Mouse (Mus musculus): ENCODE measurements around the gene Slc26a8. TPM values are rescaled to one million over a fixed set of nuclear protein-coding genes. Genes with fewer than 3 reads are reported as not detected.

Gene Slc26a8
- polyA plus RNA-seq, 1 experiment from 2014 or later = 0.47 TPM

GRCm38 (mm10) chr17:28682311-28683084 is 7.5 kb downstream of the Slc26a8 start:
- no peak for ATAC-seq (replicated peaks; ENCODE audit: extremely low read depth, insufficient read depth, low FRiP score)
- Histone ChIP-seq H3K4me3 (ENCODE audit: low read length) (no peak overlapping the region), H3K36me3 (ENCODE audit: control insufficient read depth, insufficient read depth) (no peaks in the 10 kb centered on the region), H3K27me3 (ENCODE audit: control insufficient read depth, insufficient read depth, low read length) (no peaks in the 10 kb centered on the region), H3K9ac (ENCODE audit: low read length) (no peak overlapping the region), H3K4me1 (ENCODE audit: control insufficient read depth, insufficient read depth, low read length) (no peaks in the 10 kb centered on the region), H3K9me3 (replicated peaks; ENCODE audit: control insufficient read depth, low read length) (no peaks in the 10 kb centered on the region; the same call in 1 of the 2 replicates), H3K4me2 (ENCODE audit: low read depth, low read length) (no peak overlapping the region), H3K27ac (ENCODE audit: low read length) (no peak overlapping the region)
- 81% methylated on average over 13 of the region's 13 CpGs for WGBS

GRCm38 (mm10) chr17:28659564-28659963 is 30.5 kb downstream of the Slc26a8 start:
- ATAC-seq (replicated peaks; ENCODE audit: extremely low read depth, insufficient read depth, low FRiP score) = no peak
- no peak overlapping the region for H3K9ac ChIP-seq (ENCODE audit: low read length)

DNA sequence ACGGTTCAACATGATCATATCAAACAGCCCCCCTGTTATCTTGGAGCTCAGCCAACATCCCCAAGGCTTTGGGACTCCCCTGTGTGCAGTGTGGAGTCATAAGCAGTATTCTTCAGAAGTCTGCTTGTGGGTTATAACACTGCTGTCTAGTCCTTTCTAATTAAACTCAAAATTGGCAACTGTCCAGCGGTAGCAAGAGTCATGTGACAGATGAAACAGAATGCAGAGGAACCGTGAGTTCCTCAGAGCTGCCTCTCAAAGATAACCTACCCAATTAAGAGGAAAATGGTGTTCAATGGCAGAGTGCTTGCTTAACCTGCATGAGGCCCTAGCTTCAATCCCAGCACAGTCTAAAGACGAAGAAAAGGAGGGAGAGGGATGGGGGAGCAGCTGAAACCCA is 32.1 kb downstream of the Slc26a8 start:
- no peak overlapping the region for H3K4me2 ChIP-seq (ENCODE audit: low read depth, low read length)
- H3K36me3 ChIP-seq (ENCODE audit: control insufficient read depth, insufficient read depth) = no peaks in the 10 kb centered on the region
- H3K4me1 ChIP-seq (ENCODE audit: control insufficient read depth, insufficient read depth, low read length) = peaks cover 4% of the 10 kb centered on the region; the same call in 1 of the 2 replicates
- H3K9ac ChIP-seq (ENCODE audit: low read length) = no peak overlapping the region
- 21% methylated on average over 4 of the region's 4 CpGs for WGBS
- no peaks in the 10 kb centered on the region for H3K9me3 ChIP-seq (replicated peaks; ENCODE audit: control insufficient read depth, low read length)
- H3K27me3 ChIP-seq (ENCODE audit: control insufficient read depth, insufficient read depth, low read length) = peaks cover 2% of the 10 kb centered on the region; the same call in 1 of the 2 replicates
- H3K4me3 ChIP-seq (ENCODE audit: low read length) = no peak overlapping the region
- ATAC-seq (replicated peaks; ENCODE audit: extremely low read depth, insufficient read depth, low FRiP score) = no peak
- H3K27ac ChIP-seq (ENCODE audit: low read length) = no peak overlapping the region

More at GRCm38 (mm10) chr17:28659564-28659963, 30.5 kb downstream of the Slc26a8 start:
- Histone ChIP-seq H3K36me3 (ENCODE audit: control insufficient read depth, insufficient read depth) (no peaks in the 10 kb centered on the region), H3K4me2 (ENCODE audit: low read depth, low read length) (no peak overlapping the region), H3K4me1 (ENCODE audit: control insufficient read depth, insufficient read depth, low read length) (peaks cover 4% of the 10 kb centered on the region; the same call in 1 of the 2 replicates), H3K4me3 (ENCODE audit: low read length) (no peak overlapping the region), H3K9me3 (replicated peaks; ENCODE audit: control insufficient read depth, low read length) (no peaks in the 10 kb centered on the region), H3K27me3 (ENCODE audit: control insufficient read depth, insufficient read depth, low read length) (peaks cover 2% of the 10 kb centered on the region; the same call in 1 of the 2 replicates), H3K27ac (ENCODE audit: low read length) (no peak overlapping the region)
- WGBS = 51% methylated on average over 6 of the region's 6 CpGs

DNA sequence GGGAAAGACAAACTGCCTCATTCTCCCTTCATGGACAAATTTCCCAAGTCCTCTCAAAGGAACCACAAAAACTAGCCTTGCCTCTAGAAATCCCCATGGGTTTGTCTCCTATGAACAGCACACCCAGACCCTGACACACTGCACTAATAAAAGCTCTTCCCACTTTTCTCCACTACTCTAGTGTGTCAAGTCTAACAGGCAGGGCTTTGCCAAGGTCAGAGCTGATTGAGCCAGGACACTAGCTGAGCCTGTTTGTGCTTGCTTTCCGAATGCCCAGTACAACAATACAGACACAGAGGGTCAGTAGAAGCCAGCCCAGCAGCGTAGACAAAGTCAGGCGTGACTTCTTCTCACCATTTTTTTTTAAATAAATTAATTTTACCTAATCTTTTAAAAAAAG is 39.8 kb downstream of the Slc26a8 start:
- no peaks in the 10 kb centered on the region for H3K4me1 ChIP-seq (ENCODE audit: control insufficient read depth, insufficient read depth, low read length)
- no peak overlapping the region for H3K9ac ChIP-seq (ENCODE audit: low read length)
- H3K4me2 ChIP-seq (ENCODE audit: low read depth, low read length) = no peak overlapping the region
- peak overlapping the region; percentile 27; the same call in 1 of the 2 replicates for H3K27ac ChIP-seq (ENCODE audit: low read length)
- H3K27me3 ChIP-seq (ENCODE audit: control insufficient read depth, insufficient read depth, low read length) = no peaks in the 10 kb centered on the region; the same call in 1 of the 2 replicates
- 51% methylated on average over 3 of the region's 3 CpGs for WGBS
- ATAC-seq (replicated peaks; ENCODE audit: extremely low read depth, insufficient read depth, low FRiP score) = peak; percentile 45; the same call in 1 of the 2 replicates
- no peaks in the 10 kb centered on the region for H3K9me3 ChIP-seq (replicated peaks; ENCODE audit: control insufficient read depth, low read length)
- H3K36me3 ChIP-seq (ENCODE audit: control insufficient read depth, insufficient read depth) = no peaks in the 10 kb centered on the region
- H3K4me3 ChIP-seq (ENCODE audit: low read length) = no peak overlapping the region

- Histone ChIP-seq H3K4me2 (ENCODE audit: low read depth, low read length) (no peak overlapping the region), H3K4me1 (ENCODE audit: control insufficient read depth, insufficient read depth, low read length) (no peaks in the 10 kb centered on the region), H3K36me3 (ENCODE audit: control insufficient read depth, insufficient read depth) (no peaks in the 10 kb centered on the region), H3K9me3 (replicated peaks; ENCODE audit: control insufficient read depth, low read length) (no peaks in the 10 kb centered on the region), H3K27ac (ENCODE audit: low read length) (no peak overlapping the region), H3K9ac (ENCODE audit: low read length) (no peak overlapping the region), H3K4me3 (ENCODE audit: low read length) (no peak overlapping the region), H3K27me3 (ENCODE audit: control insufficient read depth, insufficient read depth, low read length) (no peaks in the 10 kb centered on the region)
- ATAC-seq (replicated peaks; ENCODE audit: extremely low read depth, insufficient read depth, low FRiP score) = no peak
- 43% methylated on average over 6 of the region's 6 CpGs for WGBS
Observed at GRCm38 (mm10) chr17:28648607-28649370, 41.2 kb downstream of the Slc26a8 start.

- Histone ChIP-seq H3K4me1 (ENCODE audit: control insufficient read depth, insufficient read depth, low read length) (no peaks in the 10 kb centered on the region), H3K9me3 (replicated peaks; ENCODE audit: control insufficient read depth, low read length) (no peaks in the 10 kb centered on the region), H3K36me3 (ENCODE audit: control insufficient read depth, insufficient read depth) (no peaks in the 10 kb centered on the region), H3K27ac (ENCODE audit: low read length) (no peak overlapping the region), H3K27me3 (ENCODE audit: control insufficient read depth, insufficient read depth, low read length) (no peaks in the 10 kb centered on the region), H3K4me3 (ENCODE audit: low read length) (no peak overlapping the region), H3K9ac (ENCODE audit: low read length) (no peak overlapping the region), H3K4me2 (ENCODE audit: low read depth, low read length) (no peak overlapping the region)
- WGBS = 62% methylated on average over 3 of the region's 3 CpGs
- no peak for ATAC-seq (replicated peaks; ENCODE audit: extremely low read depth, insufficient read depth, low FRiP score)
Observed at GRCm38 (mm10) chr17:28646221-28646620, 43.8 kb downstream of the Slc26a8 start.

GRCm38 (mm10) chr17:28644112-28644511 is 45.9 kb downstream of the Slc26a8 start:
- no peak overlapping the region for H3K4me2 ChIP-seq (ENCODE audit: low read depth, low read length)
- H3K4me3 ChIP-seq (ENCODE audit: low read length) = no peak overlapping the region
- H3K27ac ChIP-seq (ENCODE audit: low read length) = no peak overlapping the region
- H3K9me3 ChIP-seq (replicated peaks; ENCODE audit: control insufficient read depth, low read length) = no peaks in the 10 kb centered on the region
- ATAC-seq (replicated peaks; ENCODE audit: extremely low read depth, insufficient read depth, low FRiP score) = no peak
- 43% methylated on average over 4 of the region's 4 CpGs for WGBS
- H3K4me1 ChIP-seq (ENCODE audit: control insufficient read depth, insufficient read depth, low read length) = no peaks in the 10 kb centered on the region
- H3K36me3 ChIP-seq (ENCODE audit: control insufficient read depth, insufficient read depth) = no peaks in the 10 kb centered on the region
- no peaks in the 10 kb centered on the region for H3K27me3 ChIP-seq (ENCODE audit: control insufficient read depth, insufficient read depth, low read length)
- no peak overlapping the region for H3K9ac ChIP-seq (ENCODE audit: low read length)

GRCm38 (mm10) chr17:28643697-28644096 is 46.3 kb downstream of the Slc26a8 start:
- no peaks in the 10 kb centered on the region for H3K36me3 ChIP-seq (ENCODE audit: control insufficient read depth, insufficient read depth)
- 47% methylated on average over 3 of the region's 3 CpGs for WGBS
- ATAC-seq (replicated peaks; ENCODE audit: extremely low read depth, insufficient read depth, low FRiP score) = no peak

DNA sequence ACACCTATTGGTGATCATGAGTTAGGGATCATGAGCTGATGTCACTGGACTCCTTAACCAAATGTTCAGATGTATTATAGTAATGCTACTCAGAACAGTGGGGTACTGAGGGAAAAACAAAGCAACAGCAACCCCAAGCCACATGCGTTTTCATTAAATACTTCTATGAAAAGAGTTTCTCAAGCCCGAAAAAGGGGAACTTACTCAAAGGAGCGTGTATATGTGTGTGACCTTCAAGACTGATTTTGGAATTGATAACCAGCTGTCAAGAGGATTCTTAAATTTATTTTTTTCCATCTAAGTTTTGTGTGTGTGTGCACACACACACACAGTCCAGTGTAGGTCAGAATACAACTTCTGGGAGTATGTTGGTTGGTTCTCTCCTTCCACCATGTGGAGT is 49.9 kb downstream of the Slc26a8 start:
- Histone ChIP-seq H3K4me3 (ENCODE audit: low read length) (no peak overlapping the region), H3K4me1 (ENCODE audit: control insufficient read depth, insufficient read depth, low read length) (peaks cover 4% of the 10 kb centered on the region; the same call in 1 of the 2 replicates), H3K27me3 (ENCODE audit: control insufficient read depth, insufficient read depth, low read length) (no peaks in the 10 kb centered on the region), H3K27ac (ENCODE audit: low read length) (no peak overlapping the region), H3K9ac (ENCODE audit: low read length) (no peak overlapping the region), H3K9me3 (replicated peaks; ENCODE audit: control insufficient read depth, low read length) (no peaks in the 10 kb centered on the region), H3K36me3 (ENCODE audit: control insufficient read depth, insufficient read depth) (no peaks in the 10 kb centered on the region), H3K4me2 (ENCODE audit: low read depth, low read length) (no peak overlapping the region)
- 63% methylated on average over 3 of the region's 3 CpGs for WGBS
- no peak for ATAC-seq (replicated peaks; ENCODE audit: extremely low read depth, insufficient read depth, low FRiP score)

More at GRCm38 (mm10) chr17:28643697-28644096, 46.3 kb downstream of the Slc26a8 start:
- Histone ChIP-seq H3K27ac (ENCODE audit: low read length) (no peak overlapping the region), H3K4me3 (ENCODE audit: low read length) (no peak overlapping the region), H3K27me3 (ENCODE audit: control insufficient read depth, insufficient read depth, low read length) (no peaks in the 10 kb centered on the region), H3K9me3 (replicated peaks; ENCODE audit: control insufficient read depth, low read length) (no peaks in the 10 kb centered on the region), H3K4me1 (ENCODE audit: control insufficient read depth, insufficient read depth, low read length) (no peaks in the 10 kb centered on the region), H3K4me2 (ENCODE audit: low read depth, low read length) (no peak overlapping the region), H3K9ac (ENCODE audit: low read length) (no peak overlapping the region)
